Mouse (Mus musculus) left cerebral cortex, adult 6 months (tissue): Measurements from ENCODE around the gene Gm10220. TPM values are rescaled to one million over a fixed set of nuclear protein-coding genes. Genes with fewer than 3 reads are reported as not detected.

Source experiments
- long read RNA-seq, 2 experiments: library from polyadenylated mRNA; unstranded; transcript quantifications; one replicate each; pipeline ENCODE4 v2.0.0; 2019 to 2020
- polyA plus RNA-seq: library from polyadenylated mRNA; unstranded; fragments of <200 nt; fragmentation: Nextera tagmentation; gene quantifications from 2 replicates; pipeline ENCODE4 v1.2.3, GENCODE M21; 2021

Gm10220 gene
- not detected in 2 replicates for polyA plus RNA-seq
- long read RNA-seq, experiment 1, result 0 reads
- long read RNA-seq, experiment 2, result 0 reads

GRCm38 (mm10) chr5:26121321-26121720 is at the start of gene Gm10220:
Gene Gm10220, minus strand, starts transcription at chr5:26121421.

GRCm38 (mm10) chr5:26105262-26105661 is 16.0 kb downstream of the Gm10220 start, which contains the start of gene 5031410I06Rik:
Gene 5031410I06Rik, minus strand, starts transcription at chr5:26105362.

GRCm38 (mm10) chr5:26089191-26089590 is 32.0 kb downstream of the Gm10220 start, which contains the start of gene Gm10471:
Gene Gm10471, minus strand, starts transcription at chr5:26089291.

Other genes with a start within 250 kb of the Gm10220 start
- gene Gm21663, start 179.0 kb downstream of the Gm10220 start, polyA plus RNA-seq, result not detected in 2 replicates
- gene Gm21671, start 167.0 kb downstream of the Gm10220 start, polyA plus RNA-seq, result 0.05 TPM in 1 of 2 replicates, not detected in the other
- gene Gm21680, start 148.8 kb downstream of the Gm10220 start, polyA plus RNA-seq, result 0.09 TPM in 1 of 2 replicates, not detected in the other
- gene Gm21698, start 132.8 kb downstream of the Gm10220 start, polyA plus RNA-seq, result 0.09 TPM in 1 of 2 replicates, not detected in the other
- 0.06 TPM in 1 of 2 replicates, not detected in the other for gene Gm1979, start 116.6 kb downstream of the Gm10220 start, polyA plus RNA-seq
- 0.10 TPM in 1 of 2 replicates, not detected in the other for gene Gm5862, start 98.5 kb downstream of the Gm10220 start, polyA plus RNA-seq
- 0.06 and 0.18 TPM in 2 replicates for gene Speer4a, start 81.9 kb downstream of the Gm10220 start, polyA plus RNA-seq
- not detected in 2 replicates for gene Gm7347, start 62.8 kb downstream of the Gm10220 start, polyA plus RNA-seq
- gene Gm10471, start 32.1 kb downstream of the Gm10220 start, polyA plus RNA-seq, result not detected in 2 replicates
- gene 5031410I06Rik, start 16.1 kb downstream of the Gm10220 start, polyA plus RNA-seq, result 0.06 TPM in 1 of 2 replicates, not detected in the other
- gene Gm7361, start 136.3 kb upstream of the Gm10220 start, polyA plus RNA-seq, result not detected in 2 replicates